Mouse (Mus musculus): ENCODE data around the gene Tspyl4. TPM values are rescaled to one million over a fixed set of nuclear protein-coding genes. Genes with fewer than 3 reads are reported as not detected.
A peak's percentile ranks its signal among the peaks of the same experiment; 100 is the strongest.

The Tspyl4 gene
- polyA plus RNA-seq, 1 experiment from 2014 or later = 9.3 TPM

- no peak for TF ChIP-seq CTCF (IDR thresholded peaks at IDR 0.05; ENCODE audit: low read depth)
- H3K27ac ChIP-seq (ENCODE audit: low read depth, low read length) = no peak overlapping the region
- no peaks in the 10 kb centered on the region for H3K9me3 ChIP-seq (ENCODE audit: control insufficient read depth)
- H3K27me3 ChIP-seq (replicated peaks; ENCODE audit: control insufficient read depth, insufficient read depth, low read length) = no peaks in the 10 kb centered on the region
- no peak overlapping the region for H3K4me3 ChIP-seq (ENCODE audit: low read depth, low read length)
- no peak overlapping the region for H3K9ac ChIP-seq (ENCODE audit: low read depth, low read length)
- no peaks in the 10 kb centered on the region for H3K36me3 ChIP-seq (ENCODE audit: control insufficient read depth, insufficient read depth)
- no peak for ATAC-seq
- 67% methylated on average over 7 of the region's 7 CpGs for WGBS
- H3K4me2 ChIP-seq (replicated peaks; ENCODE audit: low read depth) = no peak overlapping the region
- H3K4me1 ChIP-seq (replicated peaks; ENCODE audit: control insufficient read depth, insufficient read depth, low read length) = no peaks in the 10 kb centered on the region
These were observed 25.6 kb upstream of the Tspyl4 start for GRCm38 (mm10) chr10:34271681-34272080.

- peak; percentile 81 for TF ChIP-seq CTCF (IDR thresholded peaks at IDR 0.05; ENCODE audit: low read depth)
- Histone ChIP-seq H3K27me3 (replicated peaks; ENCODE audit: control insufficient read depth, insufficient read depth, low read length) (no peaks in the 10 kb centered on the region), H3K9ac (ENCODE audit: low read depth, low read length) (no peak overlapping the region), H3K9me3 (ENCODE audit: control insufficient read depth) (no peaks in the 10 kb centered on the region), H3K36me3 (ENCODE audit: control insufficient read depth, insufficient read depth) (no peaks in the 10 kb centered on the region), H3K4me3 (ENCODE audit: low read depth, low read length) (peak overlapping the region; percentile 16; the same call in 1 of the 2 replicates), H3K4me1 (replicated peaks; ENCODE audit: control insufficient read depth, insufficient read depth, low read length) (0 out of 2 replicates have a peak, but pooled peaks cover 3% of the 10 kb centered on the region), H3K27ac (ENCODE audit: low read depth, low read length) (no peak overlapping the region), H3K4me2 (replicated peaks; ENCODE audit: low read depth) (peak overlapping the region; percentile 87)
- WGBS = 24% methylated on average over 13 of the region's 13 CpGs
- ATAC-seq = no peak
These were observed 16.6 kb upstream of the Tspyl4 start for GRCm38 (mm10) chr10:34280591-34281175.

GRCm38 (mm10) chr10:34281211-34281961 is 15.9 kb upstream of the Tspyl4 start:
- peak overlapping the region; percentile 87 for H3K4me2 ChIP-seq (replicated peaks; ENCODE audit: low read depth)
- H3K4me3 ChIP-seq (ENCODE audit: low read depth, low read length) = peak overlapping the region; percentile 98
- H3K27ac ChIP-seq (ENCODE audit: low read depth, low read length) = no peak overlapping the region
- H3K27me3 ChIP-seq (replicated peaks; ENCODE audit: control insufficient read depth, insufficient read depth, low read length) = no peaks in the 10 kb centered on the region
- no peaks in the 10 kb centered on the region for H3K36me3 ChIP-seq (ENCODE audit: control insufficient read depth, insufficient read depth)
- no peak for TF ChIP-seq CTCF (IDR thresholded peaks at IDR 0.05; ENCODE audit: low read depth)
- no peaks in the 10 kb centered on the region for H3K9me3 ChIP-seq (ENCODE audit: control insufficient read depth)
- H3K9ac ChIP-seq (ENCODE audit: low read depth, low read length) = peak overlapping the region; percentile 98
- ATAC-seq = no peak; the same call in 1 of the 2 replicates
- WGBS = 16% methylated on average over 14 of the region's 14 CpGs
- 0 out of 2 replicates have a peak, but pooled peaks cover 3% of the 10 kb centered on the region for H3K4me1 ChIP-seq (replicated peaks; ENCODE audit: control insufficient read depth, insufficient read depth, low read length)

- Histone ChIP-seq H3K27me3 (replicated peaks; ENCODE audit: control insufficient read depth, insufficient read depth, low read length) (no peaks in the 10 kb centered on the region), H3K4me1 (replicated peaks; ENCODE audit: control insufficient read depth, insufficient read depth, low read length) (0 out of 2 replicates have a peak, but pooled peaks cover 3% of the 10 kb centered on the region), H3K9me3 (ENCODE audit: control insufficient read depth) (no peaks in the 10 kb centered on the region), H3K4me3 (ENCODE audit: low read depth, low read length) (peak within 1 kb of the TSS; percentile 98), H3K36me3 (ENCODE audit: control insufficient read depth, insufficient read depth) (no peaks in the 10 kb centered on the region), H3K4me2 (replicated peaks; ENCODE audit: low read depth) (peak within 1 kb of the TSS; percentile 87), H3K27ac (ENCODE audit: low read depth, low read length) (peak within 1 kb of the TSS; percentile 61), H3K9ac (ENCODE audit: low read depth, low read length) (peak within 1 kb of the TSS; percentile 98)
- WGBS = under 1% methylated on average over 38 of the region's 38 CpGs
- TF ChIP-seq CTCF (IDR thresholded peaks at IDR 0.05; ENCODE audit: low read depth) = no peak
- ATAC-seq = peak; percentile 99
These were observed 15.3 kb upstream of the Tspyl4 start, which contains the start of gene Tspyl1 for GRCm38 (mm10) chr10:34281962-34282388. Tspyl1 (plus strand) TSS chr10:34282190.

- no peaks in the 10 kb centered on the region for H3K27me3 ChIP-seq (replicated peaks; ENCODE audit: control insufficient read depth, insufficient read depth, low read length)
- peak overlapping the region; percentile 61 for H3K27ac ChIP-seq (ENCODE audit: low read depth, low read length)
- H3K4me1 ChIP-seq (replicated peaks; ENCODE audit: control insufficient read depth, insufficient read depth, low read length) = 0 out of 2 replicates have a peak, but pooled peaks cover 3% of the 10 kb centered on the region
- H3K36me3 ChIP-seq (ENCODE audit: control insufficient read depth, insufficient read depth) = 0 out of 2 replicates have a peak, but pooled peaks cover 2% of the 10 kb centered on the region
- H3K9ac ChIP-seq (ENCODE audit: low read depth, low read length) = peak overlapping the region; percentile 98
- H3K4me3 ChIP-seq (ENCODE audit: low read depth, low read length) = peak overlapping the region; percentile 98
- WGBS = 2% methylated on average over 47 of the region's 47 CpGs
- peak overlapping the region; percentile 87 for H3K4me2 ChIP-seq (replicated peaks; ENCODE audit: low read depth)
- TF ChIP-seq CTCF (IDR thresholded peaks at IDR 0.05; ENCODE audit: low read depth) = no peak
- H3K9me3 ChIP-seq (ENCODE audit: control insufficient read depth) = no peaks in the 10 kb centered on the region
- peak; percentile 78 for ATAC-seq
These were observed 14.6 kb upstream of the Tspyl4 start for GRCm38 (mm10) chr10:34282420-34283238.

GRCm38 (mm10) chr10:34296911-34297298 is 337 bp upstream of the Tspyl4 start:
- H3K9ac ChIP-seq (ENCODE audit: low read depth, low read length) = no peak overlapping the region
- no peak for TF ChIP-seq CTCF (IDR thresholded peaks at IDR 0.05; ENCODE audit: low read depth)
- peak overlapping the region; percentile 87 for H3K4me2 ChIP-seq (replicated peaks; ENCODE audit: low read depth)
- no peaks in the 10 kb centered on the region for H3K27me3 ChIP-seq (replicated peaks; ENCODE audit: control insufficient read depth, insufficient read depth, low read length)
- no peak for ATAC-seq
- H3K4me3 ChIP-seq (ENCODE audit: low read depth, low read length) = peak overlapping the region; percentile 62
- H3K27ac ChIP-seq (ENCODE audit: low read depth, low read length) = no peak overlapping the region
- 6% methylated on average over 13 of the region's 13 CpGs for WGBS
- H3K36me3 ChIP-seq (ENCODE audit: control insufficient read depth, insufficient read depth) = no peaks in the 10 kb centered on the region
- H3K9me3 ChIP-seq (ENCODE audit: control insufficient read depth) = no peaks in the 10 kb centered on the region
- no peaks in the 10 kb centered on the region for H3K4me1 ChIP-seq (replicated peaks; ENCODE audit: control insufficient read depth, insufficient read depth, low read length)

Data from intestine, postnatal 0 days (tissue).